Mouse (Mus musculus) induced T-regulatory cell, adult 2 months (primary cell): ENCODE results near the gene Acsm4.
"Not testable (repeated sequence)": the region's sequence is repeated elsewhere in the genome, so short reads cannot be mapped to it uniquely, and the experiment has no call there.

Source experiments
- DNase-seq: peaks from one replicate; pipeline ENCODE4 v3.0.0-alpha.2; 2012; ENCODE audit warnings: low read depth

Acsm4 gene

GRCm38 (mm10) chr7:119689726-119690125 is at the start of gene Acsm4:
Acsm4 (plus strand) TSS chr7:119690026.
- no peak for DNase-seq

- DNase-seq: no peak
Measured at GRCm38 (mm10) chr7:119642307-119642706, 47.5 kb upstream of the Acsm4 start.

GRCm38 (mm10) chr7:119667893-119668292 is 21.9 kb upstream of the Acsm4 start:
- no peak for DNase-seq

- no peak for DNase-seq
Measured at GRCm38 (mm10) chr7:119670395-119670794, 19.4 kb upstream of the Acsm4 start.

- peak; percentile 3 for DNase-seq
Measured at GRCm38 (mm10) chr7:119670925-119671324, 18.9 kb upstream of the Acsm4 start.

GRCm38 (mm10) chr7:119673465-119673864 is 16.4 kb upstream of the Acsm4 start:
- peak; percentile 55 for DNase-seq

GRCm38 (mm10) chr7:119680107-119680506 is 9.7 kb upstream of the Acsm4 start:
- no peak for DNase-seq

- no peak for DNase-seq
Measured at GRCm38 (mm10) chr7:119682699-119683098, 7.1 kb upstream of the Acsm4 start.

- no peak for DNase-seq
Measured at GRCm38 (mm10) chr7:119692302-119692701, 2.5 kb downstream of the Acsm4 start.

- DNase-seq: no peak
Measured at GRCm38 (mm10) chr7:119694926-119695325, 5.1 kb downstream of the Acsm4 start.

- DNase-seq: no peak
Measured at GRCm38 (mm10) chr7:119714111-119714510, 24.3 kb downstream of the Acsm4 start.

- DNase-seq: peak; percentile 95
Measured at GRCm38 (mm10) chr7:119720253-119720946, 30.6 kb downstream of the Acsm4 start, which contains the start of gene Thumpd1. Thumpd1 (minus strand) TSS chr7:119720798.

GRCm38 (mm10) chr7:119720947-119721310 is 31.1 kb downstream of the Acsm4 start:
- DNase-seq: no peak

- DNase-seq: no peak
Measured at GRCm38 (mm10) chr7:119727621-119728020, 37.8 kb downstream of the Acsm4 start.

- peak; percentile 66 for DNase-seq
Measured at GRCm38 (mm10) chr7:119731262-119731661, 41.4 kb downstream of the Acsm4 start.

GRCm38 (mm10) chr7:119738877-119739276 is 49.1 kb downstream of the Acsm4 start:
- DNase-seq: no peak

GRCm38 (mm10) chr7:119739798-119740468 is 50.1 kb downstream of the Acsm4 start:
- not testable (repeated sequence) for DNase-seq

- peak; percentile 34 for DNase-seq
Measured at GRCm38 (mm10) chr7:119744321-119744720, 54.5 kb downstream of the Acsm4 start.

GRCm38 (mm10) chr7:119745869-119746268 is 56.0 kb downstream of the Acsm4 start:
- no peak for DNase-seq

- DNase-seq: no peak
Measured at GRCm38 (mm10) chr7:119748761-119749160, 58.9 kb downstream of the Acsm4 start.

- DNase-seq: no peak
Measured at GRCm38 (mm10) chr7:119749942-119750341, 60.1 kb downstream of the Acsm4 start.

GRCm38 (mm10) chr7:119753696-119754095 is 63.9 kb downstream of the Acsm4 start:
- DNase-seq: no peak

GRCm38 (mm10) chr7:119760527-119760951 is 70.7 kb downstream of the Acsm4 start, which contains the start of gene Acsm3:
Acsm3 (plus strand) TSS chr7:119760923.
- no peak for DNase-seq
